Mouse (Mus musculus) neural tube, embryonic 11.5 days (tissue): ENCODE results near the gene Zcchc14. TPM values are rescaled to one million over a fixed set of nuclear protein-coding genes. Genes with fewer than 3 reads are reported as not detected.

ENCODE experiments used
- ATAC-seq: fragments of 200-750 bp; cut with Nextera tagmentation; 2 replicates; pipeline ENCODE4 v1.8.0; 2017; ENCODE audit warnings: moderate number of reproducible peaks, mild to moderate bottlenecking, moderate TSS enrichment, moderate library complexity; ENCODE audit not compliant: insufficient read depth, low FRiP score, low TSS enrichment
- DNase-seq: peaks from one replicate; pipeline ENCODE4 v3.0.0-alpha.2; 2015; ENCODE audit warnings: low spot score
- H3K27ac ChIP-seq: fragments of 300-500 bp; sonication (generic); 2 replicates; pipeline ENCODE4 v1.5.1; 2014; ENCODE audit warnings: low read depth, mild to moderate bottlenecking, low read length
- H3K27me3 ChIP-seq: fragments of 300-500 bp; sonication (generic); 2 replicates; pipeline ENCODE4 v1.6.1; 2014; ENCODE audit warnings: mild to moderate bottlenecking, low read length, mixed read lengths; ENCODE audit not compliant: control insufficient read depth, insufficient read depth
- H3K36me3 ChIP-seq: fragments of 300-500 bp; sonication (generic); 2 replicates; pipeline ENCODE4 v1.6.1; 2014; ENCODE audit warnings: mild to moderate bottlenecking, low read length, moderate library complexity, mixed read lengths; ENCODE audit not compliant: control insufficient read depth, insufficient read depth
- H3K4me1 ChIP-seq: fragments of 300-500 bp; sonication (generic); 2 replicates; pipeline ENCODE4 v1.6.1; 2014; ENCODE audit warnings: low read length, mixed read lengths; ENCODE audit not compliant: control insufficient read depth, insufficient read depth
- H3K4me2 ChIP-seq: fragments of 300-500 bp; sonication (generic); 2 replicates; pipeline ENCODE4 v1.6.1; 2014; ENCODE audit warnings: low read depth, mild to moderate bottlenecking, moderate library complexity
- H3K4me3 ChIP-seq: fragments of 300-500 bp; sonication (generic); 2 replicates; pipeline ENCODE4 v1.5.1; 2014; ENCODE audit warnings: low read depth, low read length
- H3K9ac ChIP-seq: fragments of 300-500 bp; sonication (generic); 2 replicates; pipeline ENCODE4 v1.6.1; 2014; ENCODE audit warnings: mild to moderate bottlenecking, low read length
- H3K9me3 ChIP-seq: fragments of 300-500 bp; sonication (generic); 2 replicates; pipeline ENCODE4 v1.6.1; 2016; ENCODE audit warnings: low read length; ENCODE audit not compliant: control insufficient read depth
- WGBS: fragments of 180-500 bp; shearing (Covaris S2); extraction: QIAGEN DNeasy Blood & Tissue Kit; methylation state at CpG from one replicate; pipeline ENCODE4 v1.1.7; 2014; 5-methylcytosine and 5-hydroxymethylcytosine counted together
- polyA plus RNA-seq: library from polyadenylated mRNA; unstranded; fragments of >200 nt; fragmentation: Nextera tagmentation; extraction: Ambion mirVana; gene quantifications from 2 replicates; pipeline ENCODE4 v1.2.1, GENCODE M21; 2014

Zcchc14 gene
- polyA plus RNA-seq, 1 experiment from 2014 or later, result 23.3 TPM

DNA sequence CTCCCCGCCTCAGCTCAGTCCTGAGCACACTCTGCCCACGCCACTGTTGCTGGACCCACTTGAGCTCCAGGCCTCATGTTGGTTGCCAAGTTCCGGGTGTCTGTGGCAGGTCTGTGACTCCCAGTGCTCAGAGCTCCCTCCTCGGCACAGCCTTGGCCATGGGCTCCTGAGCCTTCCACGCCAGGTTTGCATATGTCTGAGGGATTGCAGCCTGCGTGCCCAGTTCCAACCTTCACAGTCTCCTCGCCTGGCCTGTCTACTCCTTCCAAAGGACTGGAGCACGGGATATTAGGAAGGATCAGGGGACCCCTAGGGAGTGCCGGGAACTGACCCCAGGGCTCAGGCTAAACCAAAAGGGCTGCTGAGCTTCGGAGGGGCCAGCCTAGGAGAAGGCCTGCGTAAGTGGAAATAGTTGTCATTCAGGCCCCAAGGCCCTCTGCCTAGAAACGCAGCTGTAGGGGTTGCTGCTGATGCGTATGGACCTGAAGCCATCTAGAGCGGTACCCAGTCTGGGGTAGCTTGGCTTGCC lies 2.3 kb upstream of the Zcchc14 start:
- WGBS, result 82% methylated on average over 14 of the region's 14 CpGs
- H3K9ac ChIP-seq, result no peak overlapping the region
- no peak for ATAC-seq

DNA sequence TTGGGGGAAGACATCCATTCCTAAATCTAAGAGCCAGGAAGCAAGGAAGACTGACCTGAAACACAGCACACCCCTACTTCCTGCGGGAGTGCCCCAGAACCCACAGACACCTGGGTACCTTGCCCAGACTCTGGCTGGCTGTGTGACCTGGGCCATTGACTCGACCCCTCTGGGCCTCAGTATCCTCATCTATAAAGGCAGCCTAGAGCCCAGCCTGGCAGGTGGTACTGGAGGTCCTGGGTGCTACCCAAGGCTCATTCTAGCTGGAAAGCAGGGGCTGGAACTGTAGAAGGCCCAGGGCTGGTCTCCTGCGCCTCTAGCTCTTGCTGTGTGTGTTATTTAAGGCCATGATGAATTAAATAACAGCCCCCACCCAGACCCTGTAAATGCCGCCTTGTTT lies 1.4 kb upstream of the Zcchc14 start:
- 78% methylated on average over 4 of the region's 4 CpGs for WGBS
- Histone ChIP-seq H3K27ac (no peak overlapping the region), H3K36me3 (no peaks in the 10 kb centered on the region), H3K9ac (peak overlapping the region; percentile 92), H3K27me3 (no peaks in the 10 kb centered on the region), H3K4me1 (peaks cover 28% of the 10 kb centered on the region), H3K4me2 (peak overlapping the region; percentile 69), H3K9me3 (no peaks in the 10 kb centered on the region), H3K4me3 (peak overlapping the region; percentile 90; the same call in 1 of the 2 replicates)
- DNase-seq (no peak), ATAC-seq (no peak)

More for the DNA sequence above, 2.3 kb upstream of the Zcchc14 start:
- Histone ChIP-seq H3K27me3 (no peaks in the 10 kb centered on the region), H3K4me1 (peaks cover 21% of the 10 kb centered on the region), H3K9me3 (no peaks in the 10 kb centered on the region), H3K4me3 (no peak overlapping the region), H3K4me2 (no peak overlapping the region), H3K27ac (no peak overlapping the region), H3K36me3 (no peaks in the 10 kb centered on the region)
- no peak for DNase-seq

DNA sequence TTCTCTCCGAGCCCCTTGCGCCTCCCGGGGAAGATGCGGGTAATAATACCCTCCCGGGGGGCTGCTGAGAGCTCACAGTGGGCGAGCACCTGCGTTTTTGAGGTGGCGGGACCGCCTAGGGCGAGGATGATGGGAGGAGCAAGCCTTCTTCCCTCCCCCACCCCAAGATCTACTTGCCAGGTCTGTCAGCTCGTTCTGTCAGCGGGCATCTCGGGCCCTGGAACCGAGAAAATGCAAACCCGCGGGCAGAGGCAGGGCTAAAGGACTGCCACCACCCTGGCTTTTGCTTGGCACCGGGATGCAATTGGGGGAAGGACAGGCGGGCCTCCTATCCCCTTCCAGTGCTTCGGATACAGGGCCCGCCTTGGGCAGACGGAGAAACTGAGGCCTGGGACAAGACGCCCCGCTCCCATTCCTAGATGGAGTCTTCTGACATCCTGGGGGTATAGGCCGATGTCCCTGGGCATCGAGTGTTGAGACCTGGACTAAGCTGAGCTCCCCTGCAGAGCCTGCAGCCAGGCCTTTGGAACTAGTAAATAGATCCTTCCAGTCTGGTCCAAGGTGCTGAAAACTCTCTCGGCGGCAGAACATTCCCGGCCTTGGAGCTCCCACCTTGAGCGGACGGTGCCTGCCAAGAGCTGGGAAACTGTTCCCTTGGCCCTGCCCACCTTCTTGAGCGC lies 779 bp upstream of the Zcchc14 start:
- 2% methylated on average over 31 of the region's 31 CpGs for WGBS
- Histone ChIP-seq H3K4me1 (peaks cover 34% of the 10 kb centered on the region), H3K9me3 (no peaks in the 10 kb centered on the region), H3K27ac (peak overlapping the region; percentile 95), H3K4me3 (peak overlapping the region; percentile 90), H3K9ac (peak overlapping the region; percentile 92), H3K27me3 (no peaks in the 10 kb centered on the region), H3K36me3 (no peaks in the 10 kb centered on the region), H3K4me2 (peak overlapping the region; percentile 69)
- DNase-seq (no peak), ATAC-seq (no peak)

DNA sequence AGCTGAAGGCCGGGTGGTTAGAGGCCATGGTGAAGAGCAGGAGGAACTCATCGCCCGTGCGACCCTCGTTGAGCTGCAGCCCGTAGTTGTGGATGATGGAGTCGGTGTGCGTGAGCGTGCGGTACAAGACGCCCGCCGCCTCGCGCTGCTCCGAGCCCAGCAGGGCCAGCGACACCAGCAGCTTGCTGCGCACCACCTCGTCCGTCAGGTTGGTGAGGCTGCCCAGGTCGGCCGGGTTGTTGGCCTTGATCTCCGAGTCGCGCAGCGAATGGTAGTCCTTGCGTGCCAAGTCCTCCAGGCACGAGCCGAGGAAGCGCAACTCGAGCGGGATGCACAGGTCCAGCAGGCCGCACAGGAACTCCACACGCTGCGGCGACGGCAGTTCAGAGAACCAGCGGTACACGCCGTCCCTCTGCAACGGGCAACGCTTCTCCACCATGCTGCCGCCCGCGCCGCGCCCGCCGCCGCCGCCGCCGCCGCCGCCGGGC lies 783 bp downstream of the Zcchc14 start:
- DNase-seq, result peak; percentile 54
- WGBS, result under 1% methylated on average over 39 of the region's 56 CpGs
- Histone ChIP-seq H3K4me1 (peaks cover 38% of the 10 kb centered on the region), H3K9ac (peak overlapping the region; percentile 82), H3K4me2 (peak overlapping the region; percentile 98), H3K27me3 (no peaks in the 10 kb centered on the region), H3K4me3 (peak overlapping the region; percentile 90), H3K9me3 (no peaks in the 10 kb centered on the region), H3K36me3 (no peaks in the 10 kb centered on the region), H3K27ac (0 out of 2 replicates have a peak overlapping the region, but pooled peaks have one; percentile 20)
- no peak for ATAC-seq

DNA sequence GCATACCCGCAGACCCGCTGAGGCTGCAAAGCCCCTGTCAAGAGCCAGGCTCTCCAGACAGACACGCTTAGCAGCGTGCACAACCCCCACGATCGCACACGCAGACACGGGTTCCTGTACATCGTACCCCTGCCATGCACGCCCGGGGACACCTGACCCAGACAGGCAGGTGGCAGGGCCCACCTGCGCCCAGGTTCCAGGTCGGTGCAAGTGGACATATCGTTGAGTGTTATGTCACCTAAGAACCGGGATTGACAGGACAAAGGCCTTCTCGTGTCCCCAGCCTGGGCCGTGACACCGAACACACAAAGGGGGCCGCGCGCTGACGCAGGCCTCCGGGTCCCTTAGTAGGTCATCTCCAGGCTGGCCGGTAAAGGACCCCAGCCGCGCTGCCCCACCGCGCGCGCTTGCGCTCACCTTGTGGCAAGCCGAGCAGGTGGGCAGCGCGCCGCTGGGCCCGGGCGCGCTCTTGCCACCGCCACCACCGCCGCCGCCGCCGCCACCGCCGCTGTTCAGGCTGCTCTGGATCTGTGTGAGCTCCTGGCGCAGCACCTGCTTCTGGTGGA lies 1.3 kb downstream of the Zcchc14 start:
- 0 out of 2 replicates have a peak overlapping the region, but pooled peaks have one; percentile 20 for H3K27ac ChIP-seq
- no peak for ATAC-seq
- no peaks in the 10 kb centered on the region for H3K27me3 ChIP-seq
- H3K4me3 ChIP-seq, result peak overlapping the region; percentile 90
- peak overlapping the region; percentile 98 for H3K4me2 ChIP-seq
- H3K9me3 ChIP-seq, result no peaks in the 10 kb centered on the region
- H3K4me1 ChIP-seq, result peaks cover 38% of the 10 kb centered on the region
- peak overlapping the region; percentile 82 for H3K9ac ChIP-seq
- WGBS, result 15% methylated on average over 47 of the region's 47 CpGs
- no peak for DNase-seq
- H3K36me3 ChIP-seq, result no peaks in the 10 kb centered on the region

DNA sequence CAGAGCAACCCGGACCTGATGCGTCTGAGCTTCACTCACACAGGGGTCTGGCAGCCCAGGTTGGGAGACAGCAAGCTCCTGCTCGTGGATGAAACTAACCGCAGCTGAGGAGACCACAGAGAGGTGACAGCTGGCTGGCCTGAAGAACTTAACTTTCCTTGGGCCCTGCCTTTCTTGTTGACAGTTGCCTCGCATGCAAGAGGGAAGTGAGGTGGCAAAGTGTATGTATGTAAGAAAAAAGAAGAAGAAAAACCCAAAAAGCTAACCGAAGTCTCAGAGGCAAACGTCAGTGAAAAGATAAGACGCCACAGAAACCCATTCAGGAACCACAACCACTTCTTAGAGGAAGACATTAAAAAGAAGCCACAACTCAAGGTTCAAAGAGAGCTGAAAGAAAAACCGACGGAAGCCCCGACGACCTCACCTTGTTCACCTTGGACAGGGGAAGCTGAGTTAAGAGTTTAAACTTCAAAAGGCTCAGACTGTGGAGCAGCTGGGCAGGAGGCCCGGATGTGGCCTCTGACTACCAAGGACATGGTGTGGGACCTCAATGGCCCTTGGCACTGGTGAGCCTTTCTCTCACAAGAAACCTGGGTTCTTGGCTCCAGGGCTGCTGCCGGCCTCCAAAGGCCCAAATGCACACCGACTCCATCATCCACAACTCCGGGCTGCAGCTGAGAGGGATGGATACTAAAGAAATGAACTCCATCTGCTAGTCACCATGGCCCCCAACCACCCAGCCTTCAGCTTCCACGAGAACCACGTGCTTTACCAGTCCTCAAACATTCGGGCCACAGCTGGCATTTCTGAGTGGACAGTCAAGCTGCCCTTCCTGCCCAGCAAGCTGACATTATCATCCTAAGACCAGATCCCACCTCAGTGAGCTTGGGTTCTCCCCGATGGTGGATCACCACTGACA lies 2.1 kb downstream of the Zcchc14 start:
- DNase-seq (no peak), ATAC-seq (no peak)
- Histone ChIP-seq H3K9me3 (no peaks in the 10 kb centered on the region), H3K27ac (no peak overlapping the region), H3K36me3 (no peaks in the 10 kb centered on the region), H3K4me2 (peak overlapping the region; percentile 98), H3K27me3 (no peaks in the 10 kb centered on the region), H3K4me3 (peak overlapping the region; percentile 90), H3K9ac (peak overlapping the region; percentile 82), H3K4me1 (peaks cover 38% of the 10 kb centered on the region)
- WGBS, result 76% methylated on average over 20 of the region's 20 CpGs

DNA sequence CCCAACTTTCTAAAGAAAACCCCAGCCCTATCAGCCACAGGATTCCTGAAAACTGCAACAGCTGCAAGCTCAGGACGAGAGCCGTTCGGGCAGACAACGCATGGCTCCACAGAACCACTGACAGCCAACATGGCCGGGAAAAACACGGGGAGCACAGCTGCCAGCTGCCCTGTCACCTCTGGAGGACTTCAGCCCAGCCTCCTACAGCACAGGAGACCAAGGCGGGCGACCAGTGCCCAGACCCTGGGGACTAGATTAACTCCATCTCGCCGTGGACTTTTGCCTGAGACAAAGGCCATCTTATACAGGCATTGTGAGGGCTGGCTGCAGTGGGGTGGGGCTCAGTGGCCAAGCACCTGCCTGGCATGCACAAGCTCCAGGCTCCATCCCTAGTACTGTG lies 2.8 kb downstream of the Zcchc14 start:
- Histone ChIP-seq H3K4me1 (peaks cover 38% of the 10 kb centered on the region), H3K4me3 (peak overlapping the region; percentile 90), H3K9ac (peak overlapping the region; percentile 47), H3K36me3 (no peaks in the 10 kb centered on the region), H3K27me3 (no peaks in the 10 kb centered on the region), H3K4me2 (peak overlapping the region; percentile 98), H3K9me3 (no peaks in the 10 kb centered on the region), H3K27ac (no peak overlapping the region)
- DNase-seq, result no peak
- 62% methylated on average over 10 of the region's 10 CpGs for WGBS
- ATAC-seq, result no peak

DNA sequence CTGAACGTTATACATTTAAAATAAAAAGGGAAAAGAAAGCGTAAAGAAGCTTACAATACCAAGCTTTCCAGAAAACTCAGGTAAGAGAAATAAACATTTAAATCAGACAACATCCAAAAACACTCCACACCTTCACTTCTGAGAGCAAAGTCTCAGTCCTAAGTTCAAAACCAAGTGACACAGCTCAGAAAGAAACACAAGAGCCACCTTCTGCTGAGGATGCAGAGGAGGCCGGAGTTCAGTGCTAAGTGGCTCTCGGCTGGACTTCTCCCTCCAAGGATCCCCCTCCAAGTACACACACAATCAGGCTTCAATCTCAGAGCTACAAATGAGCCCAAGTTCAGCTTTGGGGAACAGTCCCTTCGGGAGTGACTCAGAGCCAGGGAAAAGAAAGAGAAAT lies 3.3 kb downstream of the Zcchc14 start:
- Histone ChIP-seq H3K27ac (no peak overlapping the region), H3K4me1 (peaks cover 41% of the 10 kb centered on the region), H3K27me3 (no peaks in the 10 kb centered on the region), H3K4me2 (peak overlapping the region; percentile 98), H3K9me3 (no peaks in the 10 kb centered on the region), H3K4me3 (no peak overlapping the region), H3K9ac (no peak overlapping the region; the same call in 1 of the 2 replicates), H3K36me3 (no peaks in the 10 kb centered on the region)
- 81% methylated on average over 5 of the region's 5 CpGs for WGBS
- ATAC-seq (no peak), DNase-seq (no peak)
